8 mouse cellular contexts compared by ENCODE assay signal in genomic region chr9:20643781-20644180, GRCm38 (mm10). TPM values are rescaled to one million over a fixed set of nuclear protein-coding genes. Genes with fewer than 3 reads are reported as not detected.
DNase-seq lines count a peak whose midpoint lies in the region; ATAC-seq and TF ChIP-seq lines count a peak whose summit lies in the region.

No protein-coding gene starts in this region.

- TF ChIP-seq RAD21 in CH12.LX (IDR thresholded peaks at IDR 0.05; ENCODE audit: low read depth, low read length) = no peak

- no peaks in the 10 kb centered on the region for H3K27me3 ChIP-seq in heart, embryonic 15.5 days
- H3K27me3 ChIP-seq in CH12.LX (replicated peaks) = no peaks in the 10 kb centered on the region
- no peaks in the 10 kb centered on the region for H3K27me3 ChIP-seq in forebrain, embryonic 16.5 days (replicated peaks; ENCODE audit: control insufficient read depth, insufficient read depth, low read length)
- no peaks in the 10 kb centered on the region for H3K27me3 ChIP-seq in liver, postnatal 0 days (ENCODE audit: insufficient read depth, low read length)

- no peak for DNase-seq in heart, adult 8-10 months (ENCODE audit: low spot score)
- no peak for DNase-seq in CH12.LX (ENCODE audit: extremely low read depth)
- DNase-seq in liver, postnatal 0 days = no peak
- DNase-seq in gastrocnemius, adult 8-10 months (ENCODE audit: low spot score in 2 of 2) = no peak
- no peak for DNase-seq in gastrocnemius, adult 18-20 months (ENCODE audit: low spot score)

- no peaks in the 10 kb centered on the region for H3K9me3 ChIP-seq in heart, embryonic 15.5 days (replicated peaks)
- no peaks in the 10 kb centered on the region for H3K9me3 ChIP-seq in CH12.LX (replicated peaks; ENCODE audit: low read length)
- H3K9me3 ChIP-seq in forebrain, embryonic 16.5 days (ENCODE audit: control insufficient read depth, low read length) = no peaks in the 10 kb centered on the region
- H3K9me3 ChIP-seq in liver, postnatal 0 days (ENCODE audit: low read length) = no peaks in the 10 kb centered on the region

- TF ChIP-seq POLR2A in CH12.LX (IDR thresholded peaks at IDR 0.05; ENCODE audit: low read depth, low read length) = no peak

- in situ Hi-C loops in CH12.LX (cut with MboI; ENCODE audit: low pct_ligation_motif_present, low pct_unique_long_range_greater_than_20kb, low sequenced_read_pairs) = no loop called here

- peak overlapping the region; percentile 98 for H3K27ac ChIP-seq in heart, embryonic 15.5 days
- H3K27ac ChIP-seq in CH12.LX (ENCODE audit: insufficient read depth, low read depth) = no peak overlapping the region
- H3K27ac ChIP-seq in forebrain, embryonic 16.5 days (ENCODE audit: low read length) = peak overlapping the region; percentile 89
- peak overlapping the region; percentile 95 for H3K27ac ChIP-seq in liver, postnatal 0 days (ENCODE audit: low read depth)

- peak overlapping the region; percentile 76 for H3K4me3 ChIP-seq in heart, embryonic 15.5 days
- H3K4me3 ChIP-seq in CH12.LX (replicated peaks in 1 of 3; ENCODE audit: low read depth in 2 of 3, low read length in 2 of 3, poor library complexity in 1 of 3) = peak overlapping the region; percentile 80 to 88 (median 84)
- peak overlapping the region; percentile 92 for H3K4me3 ChIP-seq in forebrain, embryonic 16.5 days (replicated peaks; ENCODE audit: low read length)
- H3K4me3 ChIP-seq in liver, postnatal 0 days (ENCODE audit: low read depth, low read length) = peak overlapping the region; percentile 95

- dilution Hi-C loops in CH12.LX (cut with MboI; ENCODE audit: extremely low pct_ligation_motif_present, extremely low pct_unique_long_range_greater_than_20kb, low sequenced_read_pairs) = no loop called here

- peaks cover 24% of the 10 kb centered on the region for H3K4me1 ChIP-seq in heart, embryonic 15.5 days (replicated peaks)
- H3K4me1 ChIP-seq in CH12.LX (ENCODE audit: control insufficient read depth in 1 of 2, insufficient read depth in 2 of 2) = peaks cover 0 to 27% of the 10 kb centered on the region in 2 experiments; a peak in 2 of 4 replicates
- peaks cover 37% of the 10 kb centered on the region for H3K4me1 ChIP-seq in forebrain, embryonic 16.5 days (replicated peaks; ENCODE audit: control insufficient read depth, insufficient read depth, low read length)
- peaks cover 20% of the 10 kb centered on the region for H3K4me1 ChIP-seq in liver, postnatal 0 days (ENCODE audit: insufficient read depth)

- 5% methylated on average over 13 of the region's 13 CpGs for WGBS in heart, embryonic 15.5 days
- WGBS in forebrain, embryonic 16.5 days = 11% methylated on average over 13 of the region's 13 CpGs
- WGBS in liver, postnatal 0 days (ENCODE audit: insufficient replicate concordance) = 4% methylated on average over 13 of the region's 13 CpGs

- peak overlapping the region; percentile 93 for H3K4me2 ChIP-seq in heart, embryonic 15.5 days
- H3K4me2 ChIP-seq in CH12.LX (ENCODE audit: insufficient read depth, low read depth, poor library complexity, severe bottlenecking) = peak overlapping the region; percentile 99
- H3K4me2 ChIP-seq in forebrain, embryonic 16.5 days (ENCODE audit: low read length) = peak overlapping the region; percentile 100
- H3K4me2 ChIP-seq in liver, postnatal 0 days (ENCODE audit: low read depth, low read length) = peak overlapping the region; percentile 90

- peaks cover 49% of the 10 kb centered on the region for H3K79me2 ChIP-seq in CH12.LX (replicated peaks; ENCODE audit: control insufficient read depth, extremely low read depth, insufficient read depth, poor library complexity, severe bottlenecking)

- no peak for TF ChIP-seq EP300 in CH12.LX (IDR thresholded peaks at IDR 0.05; ENCODE audit: low read length)
- no peak for TF ChIP-seq EP300 in liver, postnatal 0 days (IDR thresholded peaks at IDR 0.05; ENCODE audit: low read depth)

- peak overlapping the region; percentile 71 for H3K9ac ChIP-seq in heart, embryonic 15.5 days
- peak overlapping the region; percentile 65 for H3K9ac ChIP-seq in CH12.LX (ENCODE audit: insufficient read depth, low read depth)
- H3K9ac ChIP-seq in forebrain, embryonic 16.5 days (replicated peaks; ENCODE audit: low read depth, low read length) = peak overlapping the region; percentile 75
- H3K9ac ChIP-seq in liver, postnatal 0 days (replicated peaks) = peak overlapping the region; percentile 92

- TF ChIP-seq CTCF in CH12.LX (conservative IDR thresholded peaks at IDR 0.05 in 1 of 2, IDR thresholded peaks at IDR 0.05 in 1 of 2; ENCODE audit: low read depth in 2 of 2, low read length in 2 of 2) = no peak
- no peak for TF ChIP-seq CTCF in liver, postnatal 0 days (IDR thresholded peaks at IDR 0.05; ENCODE audit: low read depth)

- H3K36me3 ChIP-seq in heart, embryonic 15.5 days = peaks cover 18% of the 10 kb centered on the region
- H3K36me3 ChIP-seq in CH12.LX (replicated peaks in 1 of 2; ENCODE audit: control insufficient read depth in 1 of 2, insufficient read depth in 1 of 2, low read length in 1 of 2) = peaks cover 18 to 52% of the 10 kb centered on the region in 2 experiments
- H3K36me3 ChIP-seq in forebrain, embryonic 16.5 days (ENCODE audit: control insufficient read depth, insufficient read depth) = peaks cover 4% of the 10 kb centered on the region; the same call in 1 of the 2 replicates
- H3K36me3 ChIP-seq in liver, postnatal 0 days (replicated peaks; ENCODE audit: insufficient read depth, low read length) = peaks cover 18% of the 10 kb centered on the region

- ATAC-seq in heart, embryonic 15.5 days (replicated peaks; ENCODE audit: insufficient number of reproducible peaks, insufficient read depth, low FRiP score, low read depth) = no peak
- no peak for ATAC-seq in forebrain, embryonic 16.5 days
- no peak for ATAC-seq in liver, postnatal 0 days
- no peak for ATAC-seq in monocyte, adult 5-6 weeks (replicated peaks; ENCODE audit: insufficient number of reproducible peaks, low FRiP score, low TSS enrichment, poor library complexity, severe bottlenecking)

TF ChIP-seq in CH12.LX, 34 proteins besides CTCF, POLR2A, EP300 and RAD21 (continues in another document):
- TF ChIP-seq USF1 (IDR thresholded peaks at IDR 0.05; ENCODE audit: low read depth, low read length) (no peak), GABPA (IDR thresholded peaks at IDR 0.05; ENCODE audit: insufficient replicate concordance, low read depth, low read length) (no peak), TBP (conservative IDR thresholded peaks at IDR 0.05; ENCODE audit: low read depth, low read length) (no peak), RCOR1 (conservative IDR thresholded peaks at IDR 0.05; ENCODE audit: low read depth, low read length) (no peak), ELF1 (IDR thresholded peaks at IDR 0.05; ENCODE audit: low read depth, low read length) (no peak), MYC (IDR thresholded peaks at IDR 0.05; ENCODE audit: low read depth, low read length) (no peak), TCF12 (IDR thresholded peaks at IDR 0.05; ENCODE audit: low read depth, low read length) (no peak), KAT2A (IDR thresholded peaks at IDR 0.05; ENCODE audit: insufficient replicate concordance, low read length) (no peak), BHLHE40 (IDR thresholded peaks at IDR 0.05; ENCODE audit: low read depth, low read length) (no peak), CHD1 (IDR thresholded peaks at IDR 0.05; ENCODE audit: low read depth, low read length) (no peak), ETS1 (conservative IDR thresholded peaks at IDR 0.05; ENCODE audit: low read depth, low read length) (no peak), JUN (IDR thresholded peaks at IDR 0.05; ENCODE audit: insufficient read depth, low read depth, low read length) (no peak), NELFE (IDR thresholded peaks at IDR 0.05; ENCODE audit: low read depth, low read length) (no peak), PAX5 (IDR thresholded peaks at IDR 0.05; ENCODE audit: low read length) (no peak), JUND (conservative IDR thresholded peaks at IDR 0.05; ENCODE audit: low read depth, low read length) (no peak), ZMIZ1 (IDR thresholded peaks at IDR 0.05; ENCODE audit: low read depth, low read length) (no peak)

RNA-seq across cellular contexts. Expression of gene Fbxl12, which starts 0.8 kb away (rescaled TPM):
- 13.4 and 17.8 TPM in 2 replicates for polyA plus RNA-seq in heart, embryonic 15.5 days (2015; fragmentation: Nextera tagmentation; extraction: Ambion mirVana)
- total RNA-seq in heart, adult 8-10 months (2022) = 10 to 100 TPM in 2 of 4 experiments, 1 to 10 TPM in 2; 8.2 to 11.4 (median 10.2) TPM
- total RNA-seq in CH12.LX (2012; rRNA removed) = 4.2 and 5.0 TPM in 2 replicates
- 3.7 and 4.0 TPM in 2 replicates for total RNA-seq in CH12.LX (2014; rRNA removed)
- polyA plus RNA-seq in CH12.LX (2012; ENCODE audit: insufficient read length, low read depth) = 10.5 and 13.7 TPM in 2 replicates
- polyA plus RNA-seq in forebrain, embryonic 16.5 days (2015; fragmentation: Nextera tagmentation; extraction: Ambion mirVana) = 15.0 and 16.2 TPM in 2 replicates
- polyA plus RNA-seq in liver, postnatal 0 days (2015; fragmentation: Nextera tagmentation; extraction: Ambion mirVana) = 7.1 and 7.3 TPM in 2 replicates
- total RNA-seq in monocyte, adult 5-6 weeks (2017) = 12.6 to 30.1 TPM (median 19.3 TPM) in 3 replicates
- 1 to 10 TPM; 3.8 to 5.9 (median 4.7) TPM for total RNA-seq in gastrocnemius, adult 8-10 months (2022)
- total RNA-seq in gastrocnemius, adult 18-20 months (2021) = 1 to 10 TPM; 3.7 to 4.6 TPM

RNA-seq across cellular contexts. Expression of gene Ubl5, which starts 1.1 kb away (rescaled TPM):
- 295 and 378 TPM in 2 replicates for polyA plus RNA-seq in heart, embryonic 15.5 days (2015; fragmentation: Nextera tagmentation; extraction: Ambion mirVana)
- 100 to 1,000 TPM; 229 to 288 (median 277) TPM for total RNA-seq in heart, adult 8-10 months (2022)
- total RNA-seq in CH12.LX (2012; rRNA removed) (264 and 291 TPM in 2 replicates), CH12.LX (2014; rRNA removed) (134 and 155 TPM in 2 replicates)
- 264 and 328 TPM in 2 replicates for polyA plus RNA-seq in CH12.LX (2012; ENCODE audit: insufficient read length, low read depth)
- 467 and 469 TPM in 2 replicates for polyA plus RNA-seq in forebrain, embryonic 16.5 days (2015; fragmentation: Nextera tagmentation; extraction: Ambion mirVana)
- 245 and 257 TPM in 2 replicates for polyA plus RNA-seq in liver, postnatal 0 days (2015; fragmentation: Nextera tagmentation; extraction: Ambion mirVana)
- 124 to 185 TPM (median 175 TPM) in 3 replicates for total RNA-seq in monocyte, adult 5-6 weeks (2017)
- total RNA-seq in gastrocnemius, adult 8-10 months (2022) = 100 to 1,000 TPM; 164 to 206 (median 183) TPM
- 100 to 1,000 TPM; 210 to 236 TPM for total RNA-seq in gastrocnemius, adult 18-20 months (2021)

RNA-seq across cellular contexts. Expression of gene Pin1, which starts 8.1 kb away (rescaled TPM):
- 40.2 and 43.1 TPM in 2 replicates for polyA plus RNA-seq in heart, embryonic 15.5 days (2015; fragmentation: Nextera tagmentation; extraction: Ambion mirVana)
- 10 to 100 TPM; 18.2 to 20.3 (median 19.7) TPM for total RNA-seq in heart, adult 8-10 months (2022)
- total RNA-seq in CH12.LX (2012; rRNA removed) = 43.0 and 55.8 TPM in 2 replicates
- total RNA-seq in CH12.LX (2014; rRNA removed) = 48.6 and 51.4 TPM in 2 replicates
- polyA plus RNA-seq in CH12.LX (2012; ENCODE audit: insufficient read length, low read depth) = 37.0 and 38.3 TPM in 2 replicates
- polyA plus RNA-seq in forebrain, embryonic 16.5 days (2015; fragmentation: Nextera tagmentation; extraction: Ambion mirVana) = 58.9 and 63.2 TPM in 2 replicates
- 15.0 and 15.5 TPM in 2 replicates for polyA plus RNA-seq in liver, postnatal 0 days (2015; fragmentation: Nextera tagmentation; extraction: Ambion mirVana)
- 7.1 to 11.7 TPM (median 8.4 TPM) in 3 replicates for total RNA-seq in monocyte, adult 5-6 weeks (2017)
- total RNA-seq in gastrocnemius, adult 8-10 months (2022) = 10 to 100 TPM; 12.2 to 15.0 (median 13.7) TPM
- 10 to 100 TPM; 12.4 to 14.8 TPM for total RNA-seq in gastrocnemius, adult 18-20 months (2021)
